Mouse (Mus musculus) spleen, adult 2 months (tissue): Measurements from ENCODE around the gene Atp6v0a4. TPM values are rescaled to one million over a fixed set of nuclear protein-coding genes. Genes with fewer than 3 reads are reported as not detected.

Source experiments
- DNase-seq, 2 experiments: peaks; one replicate each; pipeline versions ENCODE4 v3.0.0 to v3.0.0-alpha.2; 2012 to 2021; ENCODE audit warnings: low spot score in 2 of 2, low read depth in 1 of 2
- H3K27ac ChIP-seq: fragments of 200-500 bp; 2 replicates; pipeline ENCODE4 v1.5.1; 2012; ENCODE audit warnings: low read length, inconsistent platforms; ENCODE audit not compliant: insufficient read depth
- H3K27me3 ChIP-seq: fragments of 200-500 bp; 2 replicates; pipeline ENCODE4 v1.6.1; 2012; ENCODE audit warnings: mild to moderate bottlenecking, moderate library complexity, low read length, inconsistent platforms; ENCODE audit not compliant: control insufficient read depth, insufficient read depth
- H3K36me3 ChIP-seq: fragments of 200-500 bp; 2 replicates; pipeline ENCODE4 v1.6.1; 2012; ENCODE audit warnings: mild to moderate bottlenecking, low read length, inconsistent platforms; ENCODE audit not compliant: control insufficient read depth, insufficient read depth
- H3K4me1 ChIP-seq: fragments of 200-500 bp; 2 replicates; pipeline ENCODE4 v1.6.1; 2011; ENCODE audit warnings: inconsistent platforms; ENCODE audit not compliant: control insufficient read depth, insufficient read depth, insufficient read length
- H3K4me3 ChIP-seq: fragments of 200-500 bp; 2 replicates; pipeline ENCODE4 v1.5.1; 2011; ENCODE audit warnings: mild to moderate bottlenecking, inconsistent platforms; ENCODE audit not compliant: insufficient read depth, insufficient read length; ENCODE audit errors: extremely low read depth
- CTCF ChIP-seq: fragments of 200-500 bp; IDR thresholded peaks from 2 replicates; pipeline ENCODE4 v1.5.1; 2011; ENCODE audit warnings: mild to moderate bottlenecking, inconsistent platforms; ENCODE audit not compliant: insufficient read depth, insufficient read length, insufficient replicate concordance; ENCODE audit errors: extremely low read depth
- POLR2A ChIP-seq: fragments of 200-500 bp; IDR thresholded peaks from 2 replicates; pipeline ENCODE4 v1.6.1; 2011; ENCODE audit warnings: low read depth, low read length, inconsistent platforms
- WGBS: fragments of 180-500 bp; shearing (Covaris S2); methylation state at CpG from one replicate; pipeline ENCODE4 v1.1.7; 2018; 5-methylcytosine and 5-hydroxymethylcytosine counted together
- polyA plus RNA-seq: library from polyadenylated mRNA; depleted of rRNA; stranded (reverse); fragments of >200 nt; gene quantifications from 2 replicates; pipeline ENCODE4 v1.2.3, GENCODE M21; 2012

The Atp6v0a4 gene
- polyA plus RNA-seq, 1 experiment = 0.41 TPM

DNA sequence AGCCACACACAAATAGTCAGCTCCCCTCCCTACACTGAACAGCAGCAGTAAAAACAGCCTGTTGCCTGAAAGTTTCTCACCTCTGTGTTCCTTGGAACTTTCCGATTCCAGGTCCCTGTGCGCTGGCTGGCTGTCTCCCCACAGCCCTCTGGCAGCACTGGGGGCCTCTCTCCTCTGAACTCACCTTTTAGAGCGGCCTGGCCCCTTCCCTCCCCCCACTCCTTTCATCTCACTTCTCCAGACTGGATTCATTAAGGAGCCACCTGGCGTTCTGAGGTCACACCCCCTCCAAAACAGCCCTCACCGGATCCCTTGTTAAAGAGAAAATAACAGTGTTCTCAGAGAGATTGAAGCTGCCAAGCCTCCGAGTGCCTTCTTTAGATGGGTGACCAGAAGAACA is 77.5 kb downstream of the Atp6v0a4 start, which contains the start of gene Svopl:
Svopl (minus strand) TSS at position 159 of the 400 bp plus-strand sequence.
- H3K4me1 ChIP-seq = peaks cover 15% of the 10 kb centered on the region; the same call in 1 of the 2 replicates
- TF ChIP-seq CTCF (no peak), POLR2A (no peak)
- H3K4me3 ChIP-seq = no peak within 1 kb of the TSS
- DNase-seq = no peak
- H3K27me3 ChIP-seq = no peaks in the 10 kb centered on the region
- no peak within 1 kb of the TSS for H3K27ac ChIP-seq
- H3K36me3 ChIP-seq = no peaks in the 10 kb centered on the region
- WGBS = 88% methylated on average over 6 of the region's 6 CpGs

DNA sequence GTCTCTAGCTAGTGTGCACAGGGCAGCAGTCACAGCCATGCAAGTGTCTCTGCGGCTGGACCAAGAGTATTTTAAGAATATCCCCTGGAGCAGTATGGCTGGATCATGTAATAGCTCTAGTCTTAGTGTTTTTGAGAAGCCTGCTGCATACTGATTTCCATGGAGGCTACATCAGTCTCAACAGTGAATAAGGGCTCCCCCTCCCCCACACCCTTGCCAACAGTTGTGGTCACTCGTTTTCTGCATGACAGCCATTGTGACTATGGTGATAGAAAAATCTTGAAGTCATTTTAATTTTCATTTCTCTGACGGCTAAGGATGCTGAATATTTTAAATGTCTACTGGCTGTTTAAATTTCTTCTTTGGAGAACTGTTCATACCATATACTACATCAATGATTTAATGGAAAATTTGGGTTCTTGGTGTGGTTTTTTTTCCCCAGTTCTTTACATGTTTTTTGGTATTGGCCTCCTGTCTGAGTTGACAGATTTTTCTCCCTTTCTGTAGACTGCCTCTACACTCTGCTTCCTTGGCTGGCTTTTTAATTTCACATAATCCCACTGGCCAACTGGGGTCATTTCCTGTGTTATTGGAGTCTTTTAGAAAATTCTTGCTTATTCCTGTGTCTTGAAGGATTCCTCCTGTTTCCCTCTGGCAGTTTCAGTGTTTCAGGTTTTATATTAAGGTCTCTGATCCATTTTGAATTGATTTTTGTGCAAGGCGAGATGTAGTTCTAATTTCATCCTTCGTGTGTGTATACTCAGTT is 91.4 kb downstream of the Atp6v0a4 start:
- 70% methylated on average over 5 of the region's 5 CpGs for WGBS
- Histone ChIP-seq H3K27ac (no peak overlapping the region), H3K4me3 (no peak overlapping the region), H3K4me1 (no peaks in the 10 kb centered on the region), H3K36me3 (no peaks in the 10 kb centered on the region), H3K27me3 (no peaks in the 10 kb centered on the region)
- no peak for DNase-seq
- no peak for TF ChIP-seq CTCF
- TF ChIP-seq POLR2A = no peak

DNA sequence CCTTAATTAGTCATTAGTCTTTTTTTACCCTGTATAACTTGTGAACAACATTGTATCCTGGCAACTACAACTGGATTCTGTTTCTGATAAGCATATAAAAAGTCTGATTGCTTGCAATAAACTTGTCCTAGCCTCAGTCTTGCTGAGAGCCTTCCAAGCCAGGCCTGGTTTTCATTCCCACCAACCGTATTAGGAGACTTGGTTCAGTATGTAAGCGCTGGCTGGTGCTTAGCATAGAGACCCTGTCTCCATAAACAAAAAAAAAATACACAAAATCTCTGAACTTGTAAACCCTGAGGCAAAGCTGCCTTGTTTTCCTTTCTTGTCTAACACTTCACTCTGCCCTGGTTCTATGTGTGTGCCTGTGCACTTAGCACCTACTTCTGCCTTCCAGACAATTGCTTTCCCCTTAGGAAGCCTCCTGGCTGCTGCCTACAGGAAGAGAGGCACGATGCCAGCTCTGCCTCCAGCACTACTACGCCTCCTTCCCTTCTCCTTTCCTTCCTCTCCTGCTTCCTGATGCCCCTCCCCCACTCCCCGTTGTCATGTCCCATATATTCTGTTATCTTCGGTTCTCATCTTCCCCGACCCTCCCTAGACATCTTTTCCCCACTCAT is 92.4 kb downstream of the Atp6v0a4 start:
- DNase-seq = no peak

DNA sequence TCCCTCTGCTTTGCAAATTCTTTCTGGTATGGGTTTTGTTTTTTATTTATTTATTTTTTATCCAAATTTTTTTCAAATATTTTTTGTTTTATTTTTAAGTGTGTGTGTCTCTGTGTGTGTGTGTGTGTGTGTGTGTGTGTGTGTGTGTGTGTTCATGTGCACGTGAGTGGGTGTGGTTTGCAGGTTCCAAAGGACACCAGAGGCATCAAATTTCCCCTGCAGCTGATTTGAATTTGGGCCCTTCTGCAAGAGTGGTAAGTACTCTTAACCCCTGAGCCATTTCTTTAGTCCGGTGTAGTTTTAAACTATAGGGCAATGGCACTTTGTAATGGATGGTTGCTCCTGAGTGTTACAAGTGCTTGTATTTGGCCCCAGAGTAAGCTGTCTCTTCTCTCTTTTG is 96.2 kb downstream of the Atp6v0a4 start:
- no peak for TF ChIP-seq CTCF
- TF ChIP-seq POLR2A = no peak
- no peak for DNase-seq
- no peak overlapping the region for H3K27ac ChIP-seq
- 65% methylated on average over 2 of the region's 2 CpGs for WGBS
- H3K27me3 ChIP-seq = no peaks in the 10 kb centered on the region
- H3K4me3 ChIP-seq = no peak overlapping the region
- H3K4me1 ChIP-seq = no peaks in the 10 kb centered on the region
- no peaks in the 10 kb centered on the region for H3K36me3 ChIP-seq

More for the DNA sequence above, 92.4 kb downstream of the Atp6v0a4 start:
- H3K27me3 ChIP-seq = no peaks in the 10 kb centered on the region
- TF ChIP-seq POLR2A = no peak
- TF ChIP-seq CTCF = no peak
- no peaks in the 10 kb centered on the region for H3K4me1 ChIP-seq
- no peak overlapping the region for H3K4me3 ChIP-seq
- 55% methylated on average over 7 of the region's 7 CpGs for WGBS
- H3K27ac ChIP-seq = no peak overlapping the region
- H3K36me3 ChIP-seq = no peaks in the 10 kb centered on the region

DNA sequence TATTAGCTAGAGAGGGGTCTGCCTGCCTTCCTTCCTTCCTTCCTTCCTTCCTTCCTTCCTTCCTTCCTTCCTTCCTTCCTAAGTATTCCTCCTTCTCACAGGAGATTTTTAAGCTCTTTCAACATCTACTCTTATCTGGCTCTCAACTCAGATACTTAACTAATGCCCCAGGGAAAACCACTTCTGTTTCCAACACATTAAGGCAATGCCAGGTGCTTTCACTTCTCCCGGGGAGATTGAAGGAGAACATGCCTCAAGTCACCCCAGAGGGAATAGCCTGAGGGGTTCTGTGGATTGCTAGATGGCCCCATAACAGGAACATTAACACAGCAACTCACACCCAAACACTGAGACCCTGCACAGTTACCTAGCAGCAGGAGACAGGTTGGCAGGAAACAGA is 96.6 kb downstream of the Atp6v0a4 start:
- no peaks in the 10 kb centered on the region for H3K36me3 ChIP-seq
- H3K27ac ChIP-seq = no peak overlapping the region
- H3K27me3 ChIP-seq = no peaks in the 10 kb centered on the region
- 26% methylated on average over 1 of the region's 1 CpGs for WGBS
- DNase-seq = no peak
- H3K4me1 ChIP-seq = no peaks in the 10 kb centered on the region; the same call in 1 of the 2 replicates
- H3K4me3 ChIP-seq = no peak overlapping the region
- TF ChIP-seq POLR2A (no peak), CTCF (no peak)

- Histone ChIP-seq H3K36me3 (no peaks in the 10 kb centered on the region), H3K4me1 (peaks cover 4% of the 10 kb centered on the region; the same call in 1 of the 2 replicates), H3K27me3 (no peaks in the 10 kb centered on the region), H3K27ac (no peak overlapping the region), H3K4me3 (no peak overlapping the region)
- 69% methylated on average over 7 of the region's 7 CpGs for WGBS
- TF ChIP-seq POLR2A = no peak
- no peak for TF ChIP-seq CTCF
- no peak for DNase-seq
Observed at GRCm38 (mm10) chr6:38023284-38023683, 101.1 kb downstream of the Atp6v0a4 start.

DNA sequence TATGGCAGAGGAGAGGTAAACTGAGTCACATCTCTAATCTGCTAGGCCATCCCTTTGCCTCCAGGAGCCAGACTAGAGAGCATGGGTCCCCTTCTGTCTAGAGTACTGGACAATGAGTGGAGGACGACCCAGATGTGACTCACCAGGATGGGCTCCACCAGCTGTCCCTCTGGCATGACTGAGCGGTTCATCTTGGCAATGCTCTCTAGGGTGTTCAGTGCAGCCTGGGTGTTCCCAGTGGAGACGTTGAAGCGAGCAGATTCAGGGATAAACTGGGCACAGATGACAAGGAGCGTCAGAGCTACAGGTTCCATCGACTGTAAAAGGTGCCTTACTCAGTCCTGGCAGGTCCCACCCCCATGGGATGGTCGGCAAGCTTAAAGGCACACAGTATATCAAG is 103.0 kb downstream of the Atp6v0a4 start:
- no peak for DNase-seq
- no peaks in the 10 kb centered on the region for H3K27me3 ChIP-seq
- 89% methylated on average over 7 of the region's 7 CpGs for WGBS
- H3K4me1 ChIP-seq = peaks cover 4% of the 10 kb centered on the region; the same call in 1 of the 2 replicates
- H3K4me3 ChIP-seq = no peak overlapping the region
- no peak overlapping the region for H3K27ac ChIP-seq
- H3K36me3 ChIP-seq = no peaks in the 10 kb centered on the region
- TF ChIP-seq POLR2A (no peak), CTCF (no peak)
